Mouse (Mus musculus): Measurements from ENCODE around the gene Smim23.

Gene Smim23

DNA sequence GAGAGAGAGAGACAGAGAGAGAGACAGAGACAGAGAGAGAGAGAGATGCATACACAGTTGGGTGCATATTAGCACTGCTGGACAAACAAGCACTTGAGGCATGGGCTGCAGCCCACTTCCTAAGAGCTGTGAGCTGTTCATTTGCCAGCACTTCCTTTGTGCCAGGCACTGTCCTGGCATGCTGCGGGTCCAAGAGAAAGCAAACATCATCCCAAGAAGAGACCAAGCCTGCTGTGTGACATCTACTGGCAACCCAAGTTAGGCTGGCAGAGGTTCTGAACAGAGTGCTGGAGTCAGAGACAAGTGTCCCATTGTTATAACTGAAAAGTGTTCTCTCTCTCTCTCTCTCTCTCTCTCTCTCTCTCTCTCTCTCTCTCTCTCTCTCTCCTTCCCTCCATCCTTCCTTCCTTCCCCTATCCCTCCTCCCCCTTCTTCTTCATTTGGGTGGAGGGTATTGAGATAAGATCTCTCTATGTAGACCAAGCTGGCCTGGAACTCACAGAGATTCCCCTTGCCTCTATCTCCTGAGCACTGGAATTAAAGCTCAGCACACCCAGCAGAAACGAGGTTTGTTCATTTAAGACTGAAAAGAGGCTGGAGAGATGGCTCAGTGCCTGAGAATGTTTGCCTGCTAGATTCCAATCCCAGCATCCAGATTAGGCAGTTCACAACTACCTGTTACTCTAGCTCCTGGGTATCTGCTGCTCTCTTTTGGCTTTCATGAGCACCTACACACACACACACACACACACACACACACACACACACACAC lies 42.6 kb downstream of the Smim23 start:
- no peak for DNase-seq (ENCODE audit: low read depth, low spot score)

- no peak for DNase-seq (ENCODE audit: low read depth, low spot score)
These were observed 43.5 kb downstream of the Smim23 start for GRCm38 (mm10) chr11:32780747-32781536.

DNA sequence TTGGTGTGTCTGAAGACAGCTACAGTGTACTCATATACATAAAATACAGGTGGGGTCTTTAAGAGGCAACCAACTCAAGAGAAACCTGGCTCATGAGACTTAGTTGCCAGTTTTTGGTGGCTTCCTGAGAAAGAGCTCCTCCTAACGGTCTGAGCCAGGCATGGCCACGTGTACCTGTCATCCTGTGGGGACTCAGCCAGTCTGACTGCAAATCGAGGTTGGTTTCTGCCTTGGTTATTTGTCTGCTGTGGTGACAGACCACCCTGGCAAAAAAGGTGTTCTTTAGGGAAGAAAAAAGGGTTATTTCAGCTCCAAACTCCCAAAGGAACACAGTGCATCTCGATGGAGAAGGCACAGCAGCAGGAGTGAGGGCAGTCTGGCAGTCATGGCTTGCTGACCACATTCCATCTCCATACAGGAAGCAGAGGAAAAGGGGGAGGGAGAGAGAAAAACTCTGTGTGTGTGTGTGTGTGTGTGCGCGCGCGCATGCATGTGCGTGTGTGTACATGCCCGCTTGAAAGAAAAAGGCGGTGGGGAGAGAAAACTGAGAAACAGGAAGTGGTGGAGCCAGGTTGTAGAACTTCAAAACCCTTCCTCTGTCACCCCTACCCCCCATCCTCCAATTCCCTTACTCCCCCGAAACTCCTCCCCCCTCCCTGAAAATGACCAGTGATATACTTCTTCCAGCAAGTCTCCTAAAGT lies 55.6 kb downstream of the Smim23 start:
- DNase-seq (ENCODE audit: low read depth, low spot score) = no peak

All from forelimb bud, embryonic 11.5 days (tissue).